Mouse (Mus musculus): Measurements from ENCODE around the gene Tbc1d9.

- no peak for TF ChIP-seq POLR2A (IDR thresholded peaks at IDR 0.05; ENCODE audit: borderline replicate concordance, control insufficient read depth, low read depth, low read length)
- no peak for TF ChIP-seq CTCF (IDR thresholded peaks at IDR 0.05; ENCODE audit: control insufficient read depth, insufficient read depth, low read length)
Measured at GRCm38 (mm10) chr8:83285391-83285790, 120.2 kb downstream of the Tbc1d9 start.

All from bone marrow, adult 2 months (tissue).